Mouse (Mus musculus) ES-E14 (cell line): ENCODE measurements around the gene Tgds.

ENCODE experiments used
- ZC3H11A ChIP-seq: IDR thresholded peaks from 2 replicates; pipeline ENCODE4 v1.6.1; 2012; ENCODE audit warnings: low read depth, mild to moderate bottlenecking, inconsistent platforms, low read length, borderline replicate concordance
- ZNF384 ChIP-seq: IDR thresholded peaks from 2 replicates; pipeline ENCODE4 v1.6.1; 2012; ENCODE audit warnings: low read depth, low read length, inconsistent platforms

- TF ChIP-seq ZC3H11A (no peak), ZNF384 (no peak)
Observed at GRCm38 (mm10) chr14:118083851-118084250, 48.7 kb downstream of the Tgds start.
